Mouse (Mus musculus): Measurements from ENCODE around the gene Zpld1. TPM values are rescaled to one million over a fixed set of nuclear protein-coding genes. Genes with fewer than 3 reads are reported as not detected.

The Zpld1 gene
- polyA plus RNA-seq, 1 experiment from 2014 or later, result 4.5 TPM

DNA sequence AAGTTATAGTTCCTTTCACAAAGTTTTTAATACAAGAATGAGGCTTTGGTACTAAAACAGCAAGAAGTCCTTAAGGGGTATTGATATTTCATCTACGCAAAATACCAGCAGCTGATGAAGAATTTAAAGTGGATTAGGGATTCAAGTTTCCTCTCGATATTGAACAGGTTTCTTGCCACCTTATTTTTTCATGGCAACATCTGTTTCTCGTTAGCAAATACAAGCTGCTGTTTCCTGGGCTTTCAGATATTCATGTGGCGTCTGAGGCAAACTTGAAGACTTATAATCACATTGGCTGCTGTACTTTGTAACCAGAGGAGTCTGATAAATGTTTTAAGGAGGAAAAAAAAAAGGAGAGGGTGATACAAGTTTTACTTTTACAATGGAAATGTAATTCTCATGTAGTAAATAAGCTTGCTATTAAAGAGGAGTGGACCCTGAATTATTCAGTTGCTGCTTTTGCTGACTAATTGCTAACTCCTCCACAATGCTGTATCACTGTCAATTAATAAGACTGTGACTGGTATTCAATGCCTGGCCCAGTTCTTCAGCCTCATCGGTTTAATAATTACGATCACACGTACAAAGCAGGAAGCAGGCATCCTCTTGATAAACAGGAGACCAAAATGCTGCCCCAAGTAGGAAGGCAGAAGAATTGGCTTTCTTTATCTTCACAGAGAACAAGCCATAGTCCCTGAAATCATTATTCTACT is 36.8 kb downstream of the Zpld1 start:
- H3K36me3 ChIP-seq (ENCODE audit: control insufficient read depth, insufficient read depth, low read length), result no peaks in the 10 kb centered on the region
- no peak overlapping the region for H3K4me3 ChIP-seq (ENCODE audit: low read depth, low read length)
- no peak overlapping the region for H3K4me2 ChIP-seq (ENCODE audit: low read depth, low read length)
- WGBS, result 28% methylated on average over 7 of the region's 7 CpGs
- ATAC-seq (ENCODE audit: low read depth) (no peak), DNase-seq (ENCODE audit: low spot score) (peak; percentile 32)
- H3K27ac ChIP-seq (replicated peaks; ENCODE audit: low read depth, low read length), result no peak overlapping the region
- no peaks in the 10 kb centered on the region for H3K4me1 ChIP-seq (ENCODE audit: control insufficient read depth, insufficient read depth, low read length)
- no peaks in the 10 kb centered on the region for H3K27me3 ChIP-seq (replicated peaks; ENCODE audit: control insufficient read depth, insufficient read depth, low read length)
- no peaks in the 10 kb centered on the region for H3K9me3 ChIP-seq (ENCODE audit: control insufficient read depth, low read length)
- H3K9ac ChIP-seq (ENCODE audit: low read depth, low read length), result no peak overlapping the region

DNA sequence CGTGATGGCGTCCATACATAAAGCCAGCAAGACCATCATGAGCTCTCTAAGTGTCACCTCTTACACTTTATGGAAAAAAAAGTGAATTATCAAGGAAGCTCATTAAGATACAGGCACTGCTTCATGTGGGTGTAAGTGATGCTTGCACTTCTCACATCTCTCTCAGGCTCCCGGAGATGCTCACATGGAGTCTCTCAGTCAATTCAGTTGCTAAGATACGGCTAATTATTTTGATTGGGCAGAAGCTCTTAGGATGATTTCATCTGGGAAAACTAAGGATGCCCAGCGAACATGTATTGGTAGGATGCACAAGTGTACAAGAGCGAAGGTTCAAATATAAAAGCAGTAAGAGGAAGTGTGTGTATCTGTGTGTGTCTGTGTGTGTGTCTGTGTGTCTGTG is 38.1 kb downstream of the Zpld1 start:
- H3K27me3 ChIP-seq (replicated peaks; ENCODE audit: control insufficient read depth, insufficient read depth, low read length), result no peaks in the 10 kb centered on the region
- no peaks in the 10 kb centered on the region for H3K9me3 ChIP-seq (ENCODE audit: control insufficient read depth, low read length)
- H3K27ac ChIP-seq (replicated peaks; ENCODE audit: low read depth, low read length), result no peak overlapping the region

DNA sequence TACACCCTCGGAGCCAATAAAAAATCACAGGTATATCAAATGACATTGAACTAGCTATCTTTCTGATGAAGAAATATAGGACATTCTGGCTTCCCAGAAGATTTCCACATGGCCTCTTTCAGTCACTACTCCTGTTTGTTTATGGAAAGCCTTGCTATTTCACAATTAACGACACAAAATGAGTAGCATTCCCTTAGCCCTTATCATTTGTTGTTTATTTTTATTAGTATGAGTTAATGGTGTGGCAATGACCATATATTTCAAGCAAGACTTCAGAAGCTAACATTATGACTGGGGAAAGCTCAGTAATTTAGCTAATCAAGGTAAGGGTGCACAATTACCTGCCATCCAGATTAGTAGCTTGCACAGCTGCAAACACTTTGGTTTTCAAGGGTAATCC is 56.8 kb downstream of the Zpld1 start:
- H3K27ac ChIP-seq (replicated peaks; ENCODE audit: low read depth, low read length), result no peak overlapping the region
- DNase-seq (ENCODE audit: low spot score) (no peak), ATAC-seq (ENCODE audit: low read depth) (no peak)

More for the DNA sequence above, 38.1 kb downstream of the Zpld1 start:
- Histone ChIP-seq H3K9ac (ENCODE audit: low read depth, low read length) (no peak overlapping the region), H3K36me3 (ENCODE audit: control insufficient read depth, insufficient read depth, low read length) (no peaks in the 10 kb centered on the region), H3K4me2 (ENCODE audit: low read depth, low read length) (no peak overlapping the region), H3K4me3 (ENCODE audit: low read depth, low read length) (no peak overlapping the region), H3K4me1 (ENCODE audit: control insufficient read depth, insufficient read depth, low read length) (no peaks in the 10 kb centered on the region)
- WGBS, result 79% methylated on average over 6 of the region's 6 CpGs
- ATAC-seq (ENCODE audit: low read depth) (no peak), DNase-seq (ENCODE audit: low spot score) (no peak)

DNA sequence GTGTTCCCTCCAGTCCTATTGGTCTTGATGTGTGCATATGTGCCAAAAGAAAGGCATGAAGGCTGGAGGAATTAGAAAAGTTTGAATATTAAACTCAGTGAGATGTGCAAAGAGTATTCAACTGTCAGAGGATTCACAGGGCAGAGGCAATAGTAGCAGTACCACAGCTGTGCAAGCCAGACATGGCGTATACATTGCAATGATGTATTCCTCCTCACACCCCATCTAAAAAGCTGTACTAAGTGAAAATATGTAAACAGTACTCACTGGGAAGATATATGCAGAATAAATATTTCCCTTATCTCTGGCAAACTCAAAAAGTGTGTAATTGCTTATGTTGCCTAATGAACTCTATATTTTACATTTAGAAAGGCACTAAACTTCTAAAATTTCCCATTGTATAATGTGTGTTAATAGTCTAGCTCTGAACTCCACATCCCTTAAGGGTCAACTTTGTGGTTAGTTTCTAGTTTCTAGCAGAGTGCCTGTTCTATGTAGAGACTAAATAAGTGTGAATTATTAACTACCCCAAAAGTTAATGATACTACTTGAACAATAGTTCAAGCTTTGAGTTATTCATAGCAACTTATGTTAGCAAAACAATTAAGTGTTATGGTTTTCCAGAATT is 68.7 kb downstream of the Zpld1 start:
- Histone ChIP-seq H3K36me3 (ENCODE audit: control insufficient read depth, insufficient read depth, low read length) (no peaks in the 10 kb centered on the region), H3K4me1 (ENCODE audit: control insufficient read depth, insufficient read depth, low read length) (no peaks in the 10 kb centered on the region), H3K27ac (replicated peaks; ENCODE audit: low read depth, low read length) (no peak overlapping the region), H3K9ac (ENCODE audit: low read depth, low read length) (no peak overlapping the region), H3K9me3 (ENCODE audit: control insufficient read depth, low read length) (no peaks in the 10 kb centered on the region), H3K4me2 (ENCODE audit: low read depth, low read length) (no peak overlapping the region), H3K27me3 (replicated peaks; ENCODE audit: control insufficient read depth, insufficient read depth, low read length) (no peaks in the 10 kb centered on the region), H3K4me3 (ENCODE audit: low read depth, low read length) (no peak overlapping the region)
- ATAC-seq (ENCODE audit: low read depth) (no peak), DNase-seq (ENCODE audit: low spot score) (no peak)
- WGBS, result 65% methylated on average over 1 of the region's 1 CpGs

More for the DNA sequence above, 56.8 kb downstream of the Zpld1 start:
- Histone ChIP-seq H3K4me2 (ENCODE audit: low read depth, low read length) (no peak overlapping the region), H3K4me3 (ENCODE audit: low read depth, low read length) (no peak overlapping the region), H3K9ac (ENCODE audit: low read depth, low read length) (no peak overlapping the region), H3K36me3 (ENCODE audit: control insufficient read depth, insufficient read depth, low read length) (no peaks in the 10 kb centered on the region), H3K9me3 (ENCODE audit: control insufficient read depth, low read length) (no peaks in the 10 kb centered on the region), H3K4me1 (ENCODE audit: control insufficient read depth, insufficient read depth, low read length) (no peaks in the 10 kb centered on the region), H3K27me3 (replicated peaks; ENCODE audit: control insufficient read depth, insufficient read depth, low read length) (no peaks in the 10 kb centered on the region)
- 41% methylated on average over 2 of the region's 2 CpGs for WGBS

DNA sequence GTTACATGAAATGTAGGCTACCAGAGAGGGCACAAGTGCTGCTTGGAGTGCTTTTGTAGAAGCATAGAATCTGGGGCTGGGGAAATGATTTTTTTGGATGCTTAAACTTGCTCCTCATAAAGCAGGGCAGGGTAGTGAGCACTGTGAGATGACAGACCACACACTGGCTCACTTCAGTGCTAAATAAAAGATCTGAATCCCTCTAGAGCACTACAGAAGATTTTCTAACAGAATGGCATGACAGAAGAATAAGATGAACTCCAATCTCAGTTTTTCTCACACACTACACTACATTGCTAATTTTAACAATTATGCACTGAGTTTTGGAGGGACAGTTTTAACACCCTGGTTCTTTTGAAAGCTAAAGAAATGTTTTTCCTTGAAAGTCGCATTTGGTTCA is 93.8 kb downstream of the Zpld1 start:
- no peaks in the 10 kb centered on the region for H3K4me1 ChIP-seq (ENCODE audit: control insufficient read depth, insufficient read depth, low read length)
- no peak for ATAC-seq (ENCODE audit: low read depth)
- no peaks in the 10 kb centered on the region for H3K9me3 ChIP-seq (ENCODE audit: control insufficient read depth, low read length)
- H3K9ac ChIP-seq (ENCODE audit: low read depth, low read length), result no peak overlapping the region
- no peak overlapping the region for H3K4me2 ChIP-seq (ENCODE audit: low read depth, low read length)
- H3K4me3 ChIP-seq (ENCODE audit: low read depth, low read length), result no peak overlapping the region
- no peak overlapping the region for H3K27ac ChIP-seq (replicated peaks; ENCODE audit: low read depth, low read length)
- H3K27me3 ChIP-seq (replicated peaks; ENCODE audit: control insufficient read depth, insufficient read depth, low read length), result no peaks in the 10 kb centered on the region
- 89% methylated on average over 1 of the region's 1 CpGs for WGBS
- no peak for DNase-seq (ENCODE audit: low spot score)
- H3K36me3 ChIP-seq (ENCODE audit: control insufficient read depth, insufficient read depth, low read length), result no peaks in the 10 kb centered on the region

DNA sequence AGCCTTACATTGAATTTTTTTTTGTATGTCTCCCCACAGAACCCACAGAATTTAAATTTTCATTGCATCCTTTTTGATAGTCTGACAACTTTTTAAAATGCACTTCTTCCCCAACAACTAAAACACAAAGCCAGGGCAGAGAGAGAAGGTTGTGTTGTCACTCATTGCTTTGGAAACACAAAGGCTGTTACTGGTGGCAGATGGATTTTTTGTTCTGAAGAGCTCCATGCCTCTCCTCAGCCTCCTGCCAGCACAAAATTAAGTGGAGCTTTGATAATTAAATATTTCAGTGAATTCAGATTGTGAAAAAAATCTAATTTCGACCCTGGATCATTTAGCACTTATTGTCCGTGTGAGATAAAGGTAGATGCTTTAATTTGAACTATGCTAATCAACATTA is 107.4 kb downstream of the Zpld1 start:
- Histone ChIP-seq H3K4me2 (ENCODE audit: low read depth, low read length) (no peak overlapping the region), H3K27me3 (replicated peaks; ENCODE audit: control insufficient read depth, insufficient read depth, low read length) (no peaks in the 10 kb centered on the region), H3K4me3 (ENCODE audit: low read depth, low read length) (no peak overlapping the region), H3K9me3 (ENCODE audit: control insufficient read depth, low read length) (no peaks in the 10 kb centered on the region), H3K27ac (replicated peaks; ENCODE audit: low read depth, low read length) (no peak overlapping the region), H3K36me3 (ENCODE audit: control insufficient read depth, insufficient read depth, low read length) (no peaks in the 10 kb centered on the region), H3K4me1 (ENCODE audit: control insufficient read depth, insufficient read depth, low read length) (no peaks in the 10 kb centered on the region), H3K9ac (ENCODE audit: low read depth, low read length) (no peak overlapping the region)
- WGBS, result 72% methylated on average over 2 of the region's 2 CpGs
- DNase-seq (ENCODE audit: low spot score), result no peak
- no peak for ATAC-seq (ENCODE audit: low read depth)

DNA sequence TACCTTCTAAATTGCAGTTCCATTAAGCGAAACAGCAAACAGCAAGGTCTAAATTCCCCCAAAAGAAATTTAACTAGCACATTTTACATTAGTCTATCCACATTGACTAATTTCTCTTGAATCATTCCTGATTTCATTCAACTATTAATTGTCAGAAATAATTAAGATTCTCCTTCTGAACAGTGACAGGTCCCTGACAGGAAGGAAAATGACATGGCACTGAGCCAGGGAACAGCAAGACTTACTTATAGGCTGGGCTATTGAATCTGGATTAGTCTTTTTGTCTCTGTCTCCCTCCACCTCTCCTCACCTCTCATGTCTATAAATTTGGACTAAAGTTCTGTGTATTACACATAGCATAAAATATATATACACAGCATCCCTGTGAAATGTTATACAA is 112.4 kb downstream of the Zpld1 start:
- Histone ChIP-seq H3K27ac (replicated peaks; ENCODE audit: low read depth, low read length) (no peak overlapping the region), H3K36me3 (ENCODE audit: control insufficient read depth, insufficient read depth, low read length) (no peaks in the 10 kb centered on the region), H3K27me3 (replicated peaks; ENCODE audit: control insufficient read depth, insufficient read depth, low read length) (no peaks in the 10 kb centered on the region), H3K4me1 (ENCODE audit: control insufficient read depth, insufficient read depth, low read length) (no peaks in the 10 kb centered on the region), H3K9me3 (ENCODE audit: control insufficient read depth, low read length) (no peaks in the 10 kb centered on the region), H3K9ac (ENCODE audit: low read depth, low read length) (no peak overlapping the region), H3K4me3 (ENCODE audit: low read depth, low read length) (no peak overlapping the region), H3K4me2 (ENCODE audit: low read depth, low read length) (no peak overlapping the region)
- ATAC-seq (ENCODE audit: low read depth), result no peak
- 88% methylated on average over 1 of the region's 1 CpGs for WGBS
- DNase-seq (ENCODE audit: low spot score), result no peak
